Mouse (Mus musculus): Measurements from ENCODE around the gene Cep295nl.

DNA sequence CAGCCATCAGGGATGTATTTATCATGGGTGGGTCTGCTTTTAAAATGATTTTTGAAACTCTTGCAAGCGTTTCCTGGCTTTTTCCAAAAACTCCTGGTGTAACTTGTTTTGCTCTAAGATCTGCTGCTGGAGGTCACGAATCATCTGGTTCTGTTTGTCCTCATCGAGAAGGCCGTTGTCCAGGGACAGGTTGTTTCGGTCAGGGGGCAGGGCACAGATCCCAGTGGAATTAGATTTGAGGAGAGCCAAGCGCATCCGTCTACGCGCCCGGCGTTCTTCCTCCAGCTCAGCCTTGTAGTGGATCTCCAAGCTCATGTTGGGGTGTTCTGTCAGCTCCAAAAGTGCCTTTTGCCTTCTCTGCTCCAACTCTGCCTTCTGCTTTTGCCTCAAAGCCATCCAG is 9.9 kb downstream of the Cep295nl start:
- TF ChIP-seq ZNF384 (IDR thresholded peaks at IDR 0.05; ENCODE audit: low read depth, low read length) = no peak
- TF ChIP-seq MAFK (IDR thresholded peaks at IDR 0.05; ENCODE audit: insufficient read depth, low read depth, low read length) = no peak
- no peak for TF ChIP-seq ZC3H11A (IDR thresholded peaks at IDR 0.05; ENCODE audit: borderline replicate concordance, low read depth, low read length)
- no peak for TF ChIP-seq CHD2 (IDR thresholded peaks at IDR 0.05; ENCODE audit: low read depth, low read length)

All from ES-E14 (cell line).